Comparison of ENCODE assay signal across 10 mouse cellular contexts in the genomic region with DNA sequence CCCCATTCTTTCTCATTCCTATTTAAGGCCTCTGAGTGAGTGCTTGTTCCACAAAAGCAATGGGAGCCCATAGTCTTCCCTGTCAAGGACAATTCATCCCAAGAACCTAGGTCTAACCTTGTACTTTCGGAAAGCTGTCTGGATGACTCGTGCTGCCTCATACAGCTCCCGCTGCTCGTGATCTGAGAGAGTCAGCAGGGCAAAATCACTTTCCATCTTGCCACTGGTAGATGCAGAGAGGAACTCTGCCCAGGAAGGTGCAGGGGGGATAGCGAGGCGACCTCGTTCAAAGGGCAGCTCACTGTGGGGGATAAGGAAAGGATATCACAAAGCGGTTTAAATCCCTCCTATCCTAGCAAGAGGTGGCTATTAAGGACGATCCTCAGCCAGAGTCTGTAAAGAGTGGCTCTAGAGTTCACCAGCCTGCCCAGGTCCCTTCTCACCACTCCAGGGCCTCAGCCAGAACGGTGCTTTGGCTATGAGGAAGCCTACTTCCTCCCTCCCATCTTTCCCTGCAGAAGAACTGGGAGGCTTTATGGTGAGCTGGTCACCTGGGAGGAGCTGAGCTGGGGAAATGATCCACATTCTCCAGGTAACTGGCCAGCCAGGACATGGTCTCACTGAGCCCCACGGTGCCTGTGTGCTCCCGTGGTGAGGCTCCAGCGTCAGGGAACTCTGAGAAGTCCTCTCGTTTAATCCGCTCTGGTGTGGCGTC. TPM values are rescaled to one million over a fixed set of nuclear protein-coding genes. Genes with fewer than 3 reads are reported as not detected.
A peak's percentile ranks its signal among the peaks of the same experiment; 100 is the strongest.
DNase-seq lines count a peak whose midpoint lies in the region; ATAC-seq lines count a peak whose summit lies in the region.
"Had no signal": no experiment of that assay in that cellular context is flagged by ENCODE, and none has a peak within 500 bp of the region (broad histone marks: within the 10 kb centered on the region; RNA-seq: fewer than 3 reads in every experiment).

No protein-coding gene starts in this region.

- 72% methylated on average over 16 of the region's 16 CpGs for WGBS in heart, embryonic 14.5 days
- WGBS in hindbrain, embryonic 16.5 days, result 83% methylated on average over 16 of the region's 16 CpGs

- peaks cover 10 to 22% of the 10 kb centered on the region in 2 experiments; a peak in 3 of 4 replicates for H3K4me1 ChIP-seq in heart, embryonic 14.5 days (ENCODE audit: control insufficient read depth in 2 of 2, insufficient read depth in 2 of 2, low read length in 2 of 2)
- peaks cover 18% of the 10 kb centered on the region for H3K4me1 ChIP-seq in hindbrain, embryonic 16.5 days (ENCODE audit: control insufficient read depth, insufficient read depth, low read depth, low read length)

- H3K9me3 ChIP-seq in heart, embryonic 14.5 days (ENCODE audit: control insufficient read depth, low read length), result no peaks in the 10 kb centered on the region
- H3K9me3 ChIP-seq in hindbrain, embryonic 16.5 days (ENCODE audit: control insufficient read depth, low read length), result no peaks in the 10 kb centered on the region
- H3K9me3 ChIP-seq: limb, embryonic 15.5 days had no signal

- no peak overlapping the region for H3K4me3 ChIP-seq in heart, embryonic 14.5 days (ENCODE audit: control insufficient read depth in 1 of 2, insufficient read depth in 1 of 2, low read depth in 1 of 2, low read length in 2 of 2)
- H3K4me3 ChIP-seq in hindbrain, embryonic 16.5 days (ENCODE audit: low read length), result no peak overlapping the region

- H3K36me3 ChIP-seq in heart, embryonic 14.5 days (ENCODE audit: control insufficient read depth, insufficient read depth, low read length), result peaks cover 54% of the 10 kb centered on the region
- peaks cover 10% of the 10 kb centered on the region; the same call in 1 of the 2 replicates for H3K36me3 ChIP-seq in hindbrain, embryonic 16.5 days (ENCODE audit: control insufficient read depth, insufficient read depth, low read length)

- ATAC-seq in heart, embryonic 14.5 days (ENCODE audit: insufficient number of reproducible peaks, insufficient read depth, low FRiP score, low read depth), result no peak
- no peak for ATAC-seq in hindbrain, embryonic 16.5 days
- ATAC-seq: Patski had no signal

- DNase-seq in heart, postnatal 4 days, result no peak
- DNase-seq in retina, adult 2 months (ENCODE audit: low read depth, low spot score), result peak; percentile 72
- no peak for DNase-seq in retina, embryonic 14.5 days (ENCODE audit: low spot score)
- peak; percentile 29 for DNase-seq in retina, postnatal 7 days (ENCODE audit: low read depth, low spot score)
- DNase-seq in left cerebral cortex, postnatal 25 days (ENCODE audit: low spot score in 2 of 2), result no peak
- DNase-seq in spleen, postnatal 36 days (ENCODE audit: low spot score in 2 of 2), result no peak

- peak overlapping the region in 1 of 2 experiments; percentile 98; a peak in 1 of 4 replicates for H3K27ac ChIP-seq in heart, embryonic 14.5 days (replicated peaks in 1 of 2; ENCODE audit: control insufficient read depth in 1 of 2, insufficient read depth in 1 of 2, low read depth in 2 of 2, low read length in 2 of 2)
- H3K27ac ChIP-seq in hindbrain, embryonic 16.5 days (ENCODE audit: low read depth, low read length), result no peak overlapping the region

- H3K9ac ChIP-seq in heart, embryonic 14.5 days (ENCODE audit: low read length), result peak overlapping the region; percentile 84; the same call in 1 of the 2 replicates
- H3K9ac ChIP-seq in hindbrain, embryonic 16.5 days (ENCODE audit: low read depth, low read length), result 0 out of 2 replicates have a peak overlapping the region, but pooled peaks have one; percentile 19

- intact Hi-C loops in left cerebral cortex, postnatal 25 days (cut with DNase I), result no loop called here

- no peaks in the 10 kb centered on the region for H3K27me3 ChIP-seq in heart, embryonic 14.5 days (ENCODE audit: control insufficient read depth, insufficient read depth, low read length)
- no peaks in the 10 kb centered on the region for H3K27me3 ChIP-seq in hindbrain, embryonic 16.5 days (replicated peaks; ENCODE audit: control insufficient read depth, insufficient read depth, low read length)
- H3K27me3 ChIP-seq: limb, embryonic 15.5 days; Patski had no signal

- H3K4me2 ChIP-seq in heart, embryonic 14.5 days (ENCODE audit: low read length), result peak overlapping the region; percentile 93
- no peak overlapping the region; the same call in 1 of the 2 replicates for H3K4me2 ChIP-seq in hindbrain, embryonic 16.5 days (ENCODE audit: low read length)

RNA-seq across cellular contexts. Expression of a gene that starts 2.3 kb away (rescaled TPM):
- 177 TPM in 2 replicates for polyA plus RNA-seq in heart, embryonic 14.5 days (2014; fragmentation: Nextera tagmentation; extraction: Ambion mirVana)
- 10 to 100 TPM; 86.2 to 92.3 TPM for total RNA-seq in heart, postnatal 4 days (2021)
- polyA plus RNA-seq in hindbrain, embryonic 16.5 days (2015; fragmentation: Nextera tagmentation; extraction: Ambion mirVana), result 151 and 161 TPM in 2 replicates
- total RNA-seq in left cerebral cortex, postnatal 25 days (2021), result 10 to 100 TPM; 49.3 to 50.7 TPM

RNA-seq across cellular contexts. Expression of a gene that starts 14.5 kb away (rescaled TPM):
- 468 and 495 TPM in 2 replicates for polyA plus RNA-seq in heart, embryonic 14.5 days (2014; fragmentation: Nextera tagmentation; extraction: Ambion mirVana)
- total RNA-seq in heart, postnatal 4 days (2021), result 1,000 to 10,000 TPM; 1,339 to 1,391 TPM
- polyA plus RNA-seq in hindbrain, embryonic 16.5 days (2015; fragmentation: Nextera tagmentation; extraction: Ambion mirVana), result 6.0 and 16.3 TPM in 2 replicates
- total RNA-seq in left cerebral cortex, postnatal 25 days (2021), result 1 to 10 TPM; 7.0 to 9.0 TPM

RNA-seq across cellular contexts. Expression of a gene that starts 16.4 kb away (rescaled TPM):
- 13.7 and 13.8 TPM in 2 replicates for polyA plus RNA-seq in heart, embryonic 14.5 days (2014; fragmentation: Nextera tagmentation; extraction: Ambion mirVana)
- total RNA-seq in heart, postnatal 4 days (2021), result 10 to 100 TPM; 22.2 to 23.5 TPM
- polyA plus RNA-seq in hindbrain, embryonic 16.5 days (2015; fragmentation: Nextera tagmentation; extraction: Ambion mirVana), result 26.3 and 31.5 TPM in 2 replicates
- total RNA-seq in left cerebral cortex, postnatal 25 days (2021), result 100 to 1,000 TPM; 226 to 234 TPM

RNA-seq across cellular contexts. Expression of a gene that starts 17.0 kb away (rescaled TPM):
- 1,353 and 1,384 TPM in 2 replicates for polyA plus RNA-seq in heart, embryonic 14.5 days (2014; fragmentation: Nextera tagmentation; extraction: Ambion mirVana)
- total RNA-seq in heart, postnatal 4 days (2021), result 100 to 1,000 TPM; 572 to 580 TPM
- 638 and 764 TPM in 2 replicates for polyA plus RNA-seq in hindbrain, embryonic 16.5 days (2015; fragmentation: Nextera tagmentation; extraction: Ambion mirVana)
- 100 to 1,000 TPM; 221 to 239 TPM for total RNA-seq in left cerebral cortex, postnatal 25 days (2021)

RNA-seq across cellular contexts. Expression of a gene that starts 24.2 kb away (rescaled TPM):
- polyA plus RNA-seq in heart, embryonic 14.5 days (2014; fragmentation: Nextera tagmentation; extraction: Ambion mirVana), result 290 and 303 TPM in 2 replicates
- 100 to 1,000 TPM; 311 to 313 TPM for total RNA-seq in heart, postnatal 4 days (2021)
- 185 and 191 TPM in 2 replicates for polyA plus RNA-seq in hindbrain, embryonic 16.5 days (2015; fragmentation: Nextera tagmentation; extraction: Ambion mirVana)
- total RNA-seq in left cerebral cortex, postnatal 25 days (2021), result 100 to 1,000 TPM; 110 to 117 TPM

Comparison
In these comparisons a context has a peak if more than half of its experiments do, and no peak if none do; other contexts are left out.
1. DNase-seq: peak in retina, adult 2 months (single experiment) and retina, postnatal 7 days (single experiment); none in heart, postnatal 4 days (single experiment), retina, embryonic 14.5 days (single experiment), left cerebral cortex, postnatal 25 days (0 of 2) and spleen, postnatal 36 days (0 of 2).
2. RNA of a gene that starts 14.5 kb away (total RNA-seq): 1,339 to 1,391 TPM in heart, postnatal 4 days; 7.0 to 9.0 TPM in left cerebral cortex, postnatal 25 days; every median in the first group is over 100 times any median in the second.
3. RNA of a gene that starts 16.4 kb away (total RNA-seq): 226 to 234 TPM in left cerebral cortex, postnatal 25 days; 22.2 to 23.5 TPM in heart, postnatal 4 days; every median in the first group is over 4 times any median in the second.